Mouse (Mus musculus): Measurements from ENCODE around the gene Ostc. TPM values are rescaled to one million over a fixed set of nuclear protein-coding genes. Genes with fewer than 3 reads are reported as not detected.

The Ostc gene
- polyA plus RNA-seq, 1 experiment from 2014 or later: 387 TPM

- Histone ChIP-seq H3K27ac (ENCODE audit: low read length) (peak overlapping the region; percentile 87), H3K4me2 (replicated peaks; ENCODE audit: low read depth, low read length) (peak overlapping the region; percentile 69), H3K27me3 (ENCODE audit: insufficient read depth, low read length) (no peaks in the 10 kb centered on the region), H3K4me3 (ENCODE audit: low read length) (peak overlapping the region; percentile 94), H3K9ac (replicated peaks; ENCODE audit: low read length) (peak overlapping the region; percentile 94), H3K9me3 (ENCODE audit: low read length) (no peaks in the 10 kb centered on the region), H3K4me1 (ENCODE audit: insufficient read depth, low read length) (peaks cover 21% of the 10 kb centered on the region), H3K36me3 (ENCODE audit: insufficient read depth, low read length) (peaks cover 36% of the 10 kb centered on the region)
- ATAC-seq (ENCODE audit: low FRiP score, low TSS enrichment): peak; percentile 69
- under 1% methylated on average over 58 of the region's 58 CpGs for WGBS
Measured at GRCm38 (mm10) chr3:130729472-130730188, 20.4 kb upstream of the Ostc start.

- H3K9me3 ChIP-seq (ENCODE audit: low read length): no peaks in the 10 kb centered on the region
- H3K4me2 ChIP-seq (replicated peaks; ENCODE audit: low read depth, low read length): no peak overlapping the region
- ATAC-seq (ENCODE audit: low FRiP score, low TSS enrichment): no peak
- H3K36me3 ChIP-seq (ENCODE audit: insufficient read depth, low read length): peaks cover 36% of the 10 kb centered on the region
- H3K9ac ChIP-seq (replicated peaks; ENCODE audit: low read length): peak overlapping the region; percentile 94; the same call in 1 of the 2 replicates
- H3K4me3 ChIP-seq (ENCODE audit: low read length): no peak overlapping the region
- H3K27me3 ChIP-seq (ENCODE audit: insufficient read depth, low read length): no peaks in the 10 kb centered on the region
- H3K27ac ChIP-seq (ENCODE audit: low read length): no peak overlapping the region
- WGBS: 80% methylated on average over 4 of the region's 4 CpGs
- peaks cover 21% of the 10 kb centered on the region for H3K4me1 ChIP-seq (ENCODE audit: insufficient read depth, low read length)
Measured at GRCm38 (mm10) chr3:130727676-130728075, 18.4 kb upstream of the Ostc start.

GRCm38 (mm10) chr3:130727036-130727435, 17.8 kb upstream of the Ostc start:
- Histone ChIP-seq H3K27me3 (ENCODE audit: insufficient read depth, low read length) (no peaks in the 10 kb centered on the region), H3K9me3 (ENCODE audit: low read length) (no peaks in the 10 kb centered on the region), H3K27ac (ENCODE audit: low read length) (no peak overlapping the region), H3K4me1 (ENCODE audit: insufficient read depth, low read length) (peaks cover 21% of the 10 kb centered on the region), H3K4me2 (replicated peaks; ENCODE audit: low read depth, low read length) (no peak overlapping the region), H3K4me3 (ENCODE audit: low read length) (no peak overlapping the region), H3K9ac (replicated peaks; ENCODE audit: low read length) (no peak overlapping the region), H3K36me3 (ENCODE audit: insufficient read depth, low read length) (peaks cover 36% of the 10 kb centered on the region)
- WGBS: 73% methylated on average over 1 of the region's 1 CpGs
- ATAC-seq (ENCODE audit: low FRiP score, low TSS enrichment): no peak

GRCm38 (mm10) chr3:130725718-130726117, 16.5 kb upstream of the Ostc start:
- H3K27me3 ChIP-seq (ENCODE audit: insufficient read depth, low read length): no peaks in the 10 kb centered on the region
- peaks cover 16% of the 10 kb centered on the region for H3K4me1 ChIP-seq (ENCODE audit: insufficient read depth, low read length)
- peaks cover 36% of the 10 kb centered on the region for H3K36me3 ChIP-seq (ENCODE audit: insufficient read depth, low read length)
- ATAC-seq (ENCODE audit: low FRiP score, low TSS enrichment): no peak
- 79% methylated on average over 2 of the region's 2 CpGs for WGBS
- no peak overlapping the region for H3K9ac ChIP-seq (replicated peaks; ENCODE audit: low read length)
- H3K4me3 ChIP-seq (ENCODE audit: low read length): no peak overlapping the region
- H3K4me2 ChIP-seq (replicated peaks; ENCODE audit: low read depth, low read length): no peak overlapping the region
- no peaks in the 10 kb centered on the region for H3K9me3 ChIP-seq (ENCODE audit: low read length)
- H3K27ac ChIP-seq (ENCODE audit: low read length): no peak overlapping the region

GRCm38 (mm10) chr3:130722733-130723478, 13.7 kb upstream of the Ostc start:
- no peak overlapping the region for H3K4me3 ChIP-seq (ENCODE audit: low read length)
- peaks cover 25% of the 10 kb centered on the region for H3K36me3 ChIP-seq (ENCODE audit: insufficient read depth, low read length)
- 76% methylated on average over 11 of the region's 11 CpGs for WGBS
- H3K4me1 ChIP-seq (ENCODE audit: insufficient read depth, low read length): peaks cover 2% of the 10 kb centered on the region; the same call in 1 of the 2 replicates
- H3K27me3 ChIP-seq (ENCODE audit: insufficient read depth, low read length): no peaks in the 10 kb centered on the region
- H3K27ac ChIP-seq (ENCODE audit: low read length): no peak overlapping the region
- ATAC-seq (ENCODE audit: low FRiP score, low TSS enrichment): no peak
- H3K9ac ChIP-seq (replicated peaks; ENCODE audit: low read length): no peak overlapping the region
- no peaks in the 10 kb centered on the region for H3K9me3 ChIP-seq (ENCODE audit: low read length)
- no peak overlapping the region for H3K4me2 ChIP-seq (replicated peaks; ENCODE audit: low read depth, low read length)

GRCm38 (mm10) chr3:130720225-130720624, 11.0 kb upstream of the Ostc start:
- Histone ChIP-seq H3K4me2 (replicated peaks; ENCODE audit: low read depth, low read length) (no peak overlapping the region), H3K27ac (ENCODE audit: low read length) (no peak overlapping the region), H3K4me3 (ENCODE audit: low read length) (no peak overlapping the region), H3K4me1 (ENCODE audit: insufficient read depth, low read length) (no peaks in the 10 kb centered on the region), H3K9me3 (ENCODE audit: low read length) (no peaks in the 10 kb centered on the region), H3K27me3 (ENCODE audit: insufficient read depth, low read length) (no peaks in the 10 kb centered on the region), H3K9ac (replicated peaks; ENCODE audit: low read length) (no peak overlapping the region), H3K36me3 (ENCODE audit: insufficient read depth, low read length) (no peaks in the 10 kb centered on the region)
- ATAC-seq (ENCODE audit: low FRiP score, low TSS enrichment): no peak
- 86% methylated on average over 4 of the region's 4 CpGs for WGBS

- Histone ChIP-seq H3K4me1 (ENCODE audit: insufficient read depth, low read length) (no peaks in the 10 kb centered on the region), H3K9me3 (ENCODE audit: low read length) (no peaks in the 10 kb centered on the region), H3K4me2 (replicated peaks; ENCODE audit: low read depth, low read length) (no peak overlapping the region), H3K27ac (ENCODE audit: low read length) (no peak overlapping the region), H3K4me3 (ENCODE audit: low read length) (no peak overlapping the region), H3K36me3 (ENCODE audit: insufficient read depth, low read length) (no peaks in the 10 kb centered on the region), H3K9ac (replicated peaks; ENCODE audit: low read length) (no peak overlapping the region), H3K27me3 (ENCODE audit: insufficient read depth, low read length) (no peaks in the 10 kb centered on the region)
- ATAC-seq (ENCODE audit: low FRiP score, low TSS enrichment): no peak
- 82% methylated on average over 4 of the region's 4 CpGs for WGBS
Measured at GRCm38 (mm10) chr3:130718871-130719270, 9.6 kb upstream of the Ostc start.

GRCm38 (mm10) chr3:130716555-130716954, 7.3 kb upstream of the Ostc start:
- Histone ChIP-seq H3K9me3 (ENCODE audit: low read length) (no peaks in the 10 kb centered on the region), H3K27ac (ENCODE audit: low read length) (no peak overlapping the region), H3K4me3 (ENCODE audit: low read length) (no peak overlapping the region), H3K4me1 (ENCODE audit: insufficient read depth, low read length) (no peaks in the 10 kb centered on the region), H3K36me3 (ENCODE audit: insufficient read depth, low read length) (no peaks in the 10 kb centered on the region), H3K27me3 (ENCODE audit: insufficient read depth, low read length) (no peaks in the 10 kb centered on the region), H3K4me2 (replicated peaks; ENCODE audit: low read depth, low read length) (no peak overlapping the region), H3K9ac (replicated peaks; ENCODE audit: low read length) (no peak overlapping the region)
- 88% methylated on average over 7 of the region's 7 CpGs for WGBS
- ATAC-seq (ENCODE audit: low FRiP score, low TSS enrichment): no peak

GRCm38 (mm10) chr3:130714775-130715568, 5.7 kb upstream of the Ostc start:
- no peaks in the 10 kb centered on the region for H3K36me3 ChIP-seq (ENCODE audit: insufficient read depth, low read length)
- WGBS: 14% methylated on average over 22 of the region's 22 CpGs
- peak overlapping the region; percentile 51 for H3K4me3 ChIP-seq (ENCODE audit: low read length)
- no peaks in the 10 kb centered on the region for H3K27me3 ChIP-seq (ENCODE audit: insufficient read depth, low read length)
- peak overlapping the region; percentile 49 for H3K9ac ChIP-seq (replicated peaks; ENCODE audit: low read length)
- H3K9me3 ChIP-seq (ENCODE audit: low read length): no peaks in the 10 kb centered on the region
- peaks cover under 1% of the 10 kb centered on the region; the same call in 1 of the 2 replicates for H3K4me1 ChIP-seq (ENCODE audit: insufficient read depth, low read length)
- peak overlapping the region; percentile 64 for H3K4me2 ChIP-seq (replicated peaks; ENCODE audit: low read depth, low read length)
- peak; percentile 52; the same call in 1 of the 2 replicates for ATAC-seq (ENCODE audit: low FRiP score, low TSS enrichment)
- H3K27ac ChIP-seq (ENCODE audit: low read length): no peak overlapping the region

Measured in kidney, embryonic 16.5 days (tissue).